ENCODE assay signal across 9 mouse cellular contexts in the genomic region with DNA sequence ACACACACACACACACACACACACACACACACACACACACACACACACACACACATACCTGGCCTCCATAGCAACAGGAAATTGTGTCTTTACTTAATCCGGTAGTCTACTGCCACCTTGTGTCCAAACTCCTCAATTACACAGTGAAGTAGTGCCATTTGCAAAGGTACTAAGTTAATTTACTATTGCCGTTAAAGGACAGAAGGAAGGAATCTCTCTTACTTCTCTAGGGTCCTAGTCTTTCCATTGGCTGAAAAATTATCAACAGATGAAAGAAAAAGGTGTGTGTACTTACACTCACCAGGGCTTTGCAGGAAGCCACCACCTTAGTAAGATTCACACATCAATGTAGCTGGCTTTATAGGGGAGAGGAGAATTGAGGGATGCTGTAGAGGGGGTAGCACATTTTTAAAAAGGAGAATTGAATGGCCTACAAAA. TPM values are rescaled to one million over a fixed set of nuclear protein-coding genes. Genes with fewer than 3 reads are reported as not detected.
DNase-seq lines count a peak whose midpoint lies in the region; ATAC-seq and TF ChIP-seq lines count a peak whose summit lies in the region.
"Had no signal": no experiment of that assay in that cellular context is flagged by ENCODE, and none has a peak within 500 bp of the region (broad histone marks: within the 10 kb centered on the region; RNA-seq: fewer than 3 reads in every experiment).

No protein-coding gene starts in this region.

- intact Hi-C loops in heart, postnatal 36 days (cut with DNase I): loop anchor here (1.0 to 10.0 kb wide), 4 partner anchors 57 to 601 kb away; a partner anchor contains a TSS

- TF ChIP-seq CTCF in cortical plate, adult 2 months (IDR thresholded peaks at IDR 0.05; ENCODE audit: extremely low read depth, insufficient read depth, low read length): peak; percentile 56

- no peak overlapping the region for H3K4me3 ChIP-seq in cortical plate, adult 2 months (ENCODE audit: insufficient read depth, low read length)
- H3K4me3 ChIP-seq: liver, embryonic 15.5 days had no signal

- ATAC-seq in megakaryocyte progenitor cell, adult 5-6 weeks (replicated peaks; ENCODE audit: poor library complexity): peak; percentile 100

- TF ChIP-seq POLR2A in cortical plate, adult 2 months (IDR thresholded peaks at IDR 0.05; ENCODE audit: extremely low read depth, insufficient read depth, low read length): no peak

- peaks cover 9% of the 10 kb centered on the region for H3K4me1 ChIP-seq in cortical plate, adult 2 months (ENCODE audit: control insufficient read depth, insufficient read depth, low read length)
- H3K4me1 ChIP-seq: liver, embryonic 15.5 days had no signal

- peak; percentile 68 for DNase-seq in adrenal gland, postnatal 10 days
- DNase-seq in adrenal gland, postnatal 25 days: no peak
- peak; percentile 90 for DNase-seq in NIH3T3 (ENCODE audit: low read depth)
- peak; percentile 35 to 53 for DNase-seq in heart, postnatal 36 days
- DNase-seq in layer of hippocampus, adult 18-20 months (ENCODE audit: low spot score in 2 of 2): peak; percentile 24 to 87
- peak; percentile 23 for DNase-seq in right cerebral cortex, postnatal 25 days

- peak overlapping the region; percentile 86 for H3K27ac ChIP-seq in cortical plate, adult 2 months (ENCODE audit: insufficient read depth, low read length)
- H3K27ac ChIP-seq: liver, embryonic 15.5 days had no signal

RNA-seq across cellular contexts. Expression of a gene that starts 29.0 kb away (rescaled TPM):
- 10 to 100 TPM; 13.8 to 15.4 TPM for total RNA-seq in adrenal gland, postnatal 10 days (2021)
- 15.3 and 18.5 TPM in 2 replicates for total RNA-seq in adrenal gland, postnatal 25 days (2021)
- 24.9 and 25.2 TPM in 2 replicates for polyA plus RNA-seq in cortical plate, adult 2 months (2012; rRNA removed)
- 10 to 100 TPM; 12.5 to 13.7 TPM for total RNA-seq in heart, postnatal 36 days (2021)
- 10 to 100 TPM; 26.0 to 27.8 TPM for total RNA-seq in layer of hippocampus, adult 18-20 months (2021)
- 14.6 and 16.6 TPM in 2 replicates for total RNA-seq in megakaryocyte progenitor cell, adult 5-6 weeks (2015)
- 23.6 and 24.9 TPM in 2 replicates for total RNA-seq in megakaryocyte progenitor cell, adult 5-6 weeks (2017)

RNA-seq across cellular contexts. Expression of a gene that starts 29.1 kb away (rescaled TPM):
- total RNA-seq in adrenal gland, postnatal 10 days (2021): 10 to 100 TPM; 26.0 to 36.2 TPM
- 36.4 and 40.3 TPM in 2 replicates for total RNA-seq in adrenal gland, postnatal 25 days (2021)
- polyA plus RNA-seq in cortical plate, adult 2 months (2012; rRNA removed): 50.5 and 52.9 TPM in 2 replicates
- 10 to 100 TPM; 35.8 to 39.0 TPM for total RNA-seq in heart, postnatal 36 days (2021)
- 10 to 100 TPM; 86.1 to 91.5 TPM for total RNA-seq in layer of hippocampus, adult 18-20 months (2021)
- total RNA-seq in megakaryocyte progenitor cell, adult 5-6 weeks (2015): 35.1 and 40.4 TPM in 2 replicates
- 19.7 and 21.7 TPM in 2 replicates for total RNA-seq in megakaryocyte progenitor cell, adult 5-6 weeks (2017)

RNA-seq across cellular contexts. Expression of a gene that starts 55.8 kb away (rescaled TPM):
- total RNA-seq in adrenal gland, postnatal 10 days (2021): 10 to 100 TPM; 26.2 to 44.2 TPM
- 11.3 and 14.4 TPM in 2 replicates for total RNA-seq in adrenal gland, postnatal 25 days (2021)
- polyA plus RNA-seq in cortical plate, adult 2 months (2012; rRNA removed): 17.6 and 19.8 TPM in 2 replicates
- total RNA-seq in heart, postnatal 36 days (2021): 100 to 1,000 TPM in 1 of 2 experiments, 10 to 100 TPM in 1; 86.3 to 104 TPM
- total RNA-seq in layer of hippocampus, adult 18-20 months (2021): 10 to 100 TPM; 47.4 to 55.9 TPM
- 0.22 and 0.27 TPM in 2 replicates for total RNA-seq in megakaryocyte progenitor cell, adult 5-6 weeks (2015)
- total RNA-seq in megakaryocyte progenitor cell, adult 5-6 weeks (2017): 0.10 TPM in 1 of 2 replicates, not detected in the other
